Mouse (Mus musculus) embryonic facial prominence, embryonic 14.5 days (tissue): Measurements from ENCODE around the gene Cops4. TPM values are rescaled to one million over a fixed set of nuclear protein-coding genes. Genes with fewer than 3 reads are reported as not detected.

Source experiments
- ATAC-seq: fragments of 200-750 bp; cut with Nextera tagmentation; 2 replicates; pipeline ENCODE4 v1.8.0; 2017; ENCODE audit warnings: low read depth, moderate number of reproducible peaks, moderate TSS enrichment
- DNase-seq: peaks from one replicate; pipeline ENCODE4 v3.0.0-alpha.2; 2015; ENCODE audit warnings: low spot score
- H3K27ac ChIP-seq: fragments of 300-500 bp; sonication (generic); replicated peaks from 2 replicates; pipeline ENCODE4 v1.5.1; 2014; ENCODE audit warnings: low read depth, mild to moderate bottlenecking, low read length, moderate library complexity
- H3K27me3 ChIP-seq: fragments of 300-500 bp; sonication (generic); replicated peaks from 2 replicates; pipeline ENCODE4 v1.6.1; 2014; ENCODE audit warnings: low read length; ENCODE audit not compliant: control insufficient read depth, insufficient read depth
- H3K36me3 ChIP-seq: fragments of 300-500 bp; sonication (generic); 2 replicates; pipeline ENCODE4 v1.6.1; 2014; ENCODE audit warnings: low read length, mixed read lengths; ENCODE audit not compliant: control insufficient read depth, insufficient read depth
- H3K4me1 ChIP-seq: fragments of 300-500 bp; sonication (generic); 2 replicates; pipeline ENCODE4 v1.6.1; 2014; ENCODE audit warnings: antibody characterized with exemption, low read length; ENCODE audit not compliant: control insufficient read depth, insufficient read depth
- H3K4me2 ChIP-seq: fragments of 300-500 bp; sonication (generic); 2 replicates; pipeline ENCODE4 v1.6.1; 2014; ENCODE audit warnings: low read depth, mild to moderate bottlenecking, low read length, moderate library complexity, mixed read lengths
- H3K4me3 ChIP-seq: fragments of 300-500 bp; sonication (generic); 2 replicates; pipeline ENCODE4 v1.5.1; 2014; ENCODE audit warnings: low read depth, mild to moderate bottlenecking, low read length
- H3K9ac ChIP-seq: fragments of 300-500 bp; sonication (generic); 2 replicates; pipeline ENCODE4 v1.6.1; 2014; ENCODE audit warnings: low read depth, mild to moderate bottlenecking, low read length, moderate library complexity, mixed read lengths
- H3K9me3 ChIP-seq: fragments of 300-500 bp; sonication (generic); 2 replicates; pipeline ENCODE4 v1.6.1; 2016; ENCODE audit warnings: low read length; ENCODE audit not compliant: control insufficient read depth
- WGBS: fragments of 180-500 bp; shearing (Covaris S2); extraction: QIAGEN DNeasy Blood & Tissue Kit; methylation state at CpG from one replicate; pipeline ENCODE4 v1.1.7; 2014; 5-methylcytosine and 5-hydroxymethylcytosine counted together
- polyA plus RNA-seq: library from polyadenylated mRNA; unstranded; fragments of >200 nt; fragmentation: Nextera tagmentation; extraction: Ambion mirVana; gene quantifications from 2 replicates; pipeline ENCODE4 v1.2.1, GENCODE M21; 2014

Cops4 gene
- polyA plus RNA-seq, 1 experiment from 2014 or later = 178 TPM

- H3K9me3 ChIP-seq = no peaks in the 10 kb centered on the region
- ATAC-seq (peak; percentile 81), DNase-seq (peak; percentile 84)
- peak overlapping the region; percentile 72 for H3K27ac ChIP-seq
- H3K9ac ChIP-seq = peak overlapping the region; percentile 84
- H3K4me1 ChIP-seq = peaks cover 21% of the 10 kb centered on the region
- no peaks in the 10 kb centered on the region for H3K27me3 ChIP-seq
- WGBS = under 1% methylated on average over 34 of the region's 46 CpGs
- H3K4me2 ChIP-seq = peak overlapping the region; percentile 94
- no peaks in the 10 kb centered on the region for H3K36me3 ChIP-seq
- H3K4me3 ChIP-seq = peak overlapping the region; percentile 88
Observed at GRCm38 (mm10) chr5:100498436-100499180, 19.5 kb upstream of the Cops4 start.

DNA sequence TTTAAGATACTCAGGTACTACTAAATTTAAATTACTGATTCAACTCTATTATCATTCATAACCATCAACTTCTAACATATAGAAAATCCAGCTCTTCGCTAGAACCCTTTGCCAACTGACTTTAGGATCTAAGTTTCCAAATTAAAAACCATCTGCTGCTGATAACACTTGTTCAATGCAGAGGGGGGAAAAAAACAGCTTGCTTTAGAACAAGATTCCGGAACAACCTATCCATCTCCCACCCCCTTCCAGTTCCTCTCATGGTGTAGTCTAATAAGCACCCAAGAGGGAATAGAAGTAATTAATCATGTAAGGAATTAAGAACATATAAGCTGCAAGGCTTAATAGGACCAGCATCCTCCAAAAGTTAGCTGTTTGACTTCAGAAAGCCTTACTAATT lies 18.9 kb upstream of the Cops4 start:
- Histone ChIP-seq H3K9me3 (no peaks in the 10 kb centered on the region), H3K4me1 (peaks cover 21% of the 10 kb centered on the region), H3K27ac (no peak overlapping the region), H3K4me3 (peak overlapping the region; percentile 88), H3K9ac (peak overlapping the region; percentile 66; the same call in 1 of the 2 replicates), H3K4me2 (peak overlapping the region; percentile 94), H3K27me3 (no peaks in the 10 kb centered on the region), H3K36me3 (no peaks in the 10 kb centered on the region)
- ATAC-seq (no peak), DNase-seq (no peak)
- WGBS = 19% methylated on average over 2 of the region's 2 CpGs

GRCm38 (mm10) chr5:100499831-100500304 lies 18.2 kb upstream of the Cops4 start:
- Histone ChIP-seq H3K27me3 (no peaks in the 10 kb centered on the region), H3K36me3 (no peaks in the 10 kb centered on the region), H3K4me2 (peak overlapping the region; percentile 94), H3K9ac (peak overlapping the region; percentile 66), H3K27ac (peak overlapping the region; percentile 58; the same call in 1 of the 2 replicates), H3K4me1 (peaks cover 21% of the 10 kb centered on the region), H3K4me3 (peak overlapping the region; percentile 88), H3K9me3 (no peaks in the 10 kb centered on the region)
- DNase-seq (peak; percentile 37), ATAC-seq (peak; percentile 7; the same call in 1 of the 2 replicates)
- under 1% methylated on average over 25 of the region's 41 CpGs for whole genome bisulfite sequencing

- Histone ChIP-seq H3K4me3 (peak within 1 kb of the TSS; percentile 88), H3K27ac (peak within 1 kb of the TSS; percentile 58; the same call in 1 of the 2 replicates), H3K4me2 (peak within 1 kb of the TSS; percentile 94), H3K4me1 (peaks cover 21% of the 10 kb centered on the region), H3K9me3 (no peaks in the 10 kb centered on the region), H3K9ac (peak within 1 kb of the TSS; percentile 66), H3K36me3 (no peaks in the 10 kb centered on the region), H3K27me3 (no peaks in the 10 kb centered on the region)
- DNase-seq (peak; percentile 97), ATAC-seq (peak; percentile 95)
- WGBS = under 1% methylated on average over 12 of the region's 60 CpGs
Observed at GRCm38 (mm10) chr5:100500458-100500961, 17.6 kb upstream of the Cops4 start, which contains the start of gene Lin54. Gene Lin54, minus strand, starts transcription at chr5:100500639.

DNA sequence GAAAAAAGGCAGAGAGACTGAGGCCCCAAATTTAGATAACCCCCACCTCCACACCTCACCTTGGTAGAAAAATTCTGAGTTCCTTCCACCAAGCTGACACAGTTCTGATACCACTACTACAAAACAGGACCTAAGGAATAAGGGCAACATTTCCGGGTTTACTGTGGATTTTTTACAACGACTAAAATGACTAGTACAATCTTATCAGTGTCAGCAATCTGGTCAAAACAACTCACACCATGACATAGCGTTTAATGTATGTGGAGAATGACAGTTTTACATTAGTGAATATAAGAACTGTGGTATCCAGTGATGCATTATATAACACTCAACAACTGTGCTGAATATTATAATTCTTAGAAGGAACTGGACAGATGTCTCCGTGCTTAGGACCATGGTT lies 16.8 kb upstream of the Cops4 start:
- ATAC-seq (no peak), DNase-seq (no peak)
- Histone ChIP-seq H3K9ac (no peak overlapping the region), H3K4me3 (no peak overlapping the region), H3K9me3 (no peaks in the 10 kb centered on the region), H3K4me1 (peaks cover 21% of the 10 kb centered on the region), H3K4me2 (peak overlapping the region; percentile 94; the same call in 1 of the 2 replicates), H3K36me3 (no peaks in the 10 kb centered on the region), H3K27me3 (no peaks in the 10 kb centered on the region), H3K27ac (no peak overlapping the region)
- WGBS = 76% methylated on average over 4 of the region's 4 CpGs

- H3K36me3 ChIP-seq = no peaks in the 10 kb centered on the region
- no peak overlapping the region for H3K27ac ChIP-seq
- H3K27me3 ChIP-seq = no peaks in the 10 kb centered on the region
- no peak overlapping the region for H3K4me2 ChIP-seq
- no peaks in the 10 kb centered on the region for H3K9me3 ChIP-seq
- H3K9ac ChIP-seq = no peak overlapping the region
- DNase-seq (no peak), ATAC-seq (no peak)
- H3K4me1 ChIP-seq = no peaks in the 10 kb centered on the region
- 72% methylated on average over 11 of the region's 11 CpGs for WGBS
- no peak overlapping the region for H3K4me3 ChIP-seq
Observed at GRCm38 (mm10) chr5:100509247-100509646, 8.9 kb upstream of the Cops4 start.

DNA sequence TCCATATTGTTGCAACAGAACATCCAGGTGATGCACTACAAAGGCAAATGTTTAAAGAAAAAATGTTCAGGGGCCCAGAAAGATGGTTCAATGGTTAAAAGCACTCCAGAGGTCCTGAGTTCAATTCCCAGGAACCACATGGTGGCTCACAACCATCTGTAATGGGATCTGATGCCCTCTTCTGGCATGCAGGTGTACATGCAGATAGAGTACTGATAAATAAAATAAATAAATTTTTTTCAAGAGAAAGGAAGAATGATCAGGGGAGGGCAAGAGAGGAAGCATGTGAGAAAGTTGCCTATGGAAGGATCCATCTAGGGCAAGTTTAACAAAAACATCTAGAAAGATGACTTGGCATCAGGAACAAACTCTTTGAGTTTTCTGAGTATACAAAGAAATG lies 5.5 kb upstream of the Cops4 start:
- Histone ChIP-seq H3K9me3 (no peaks in the 10 kb centered on the region), H3K27me3 (no peaks in the 10 kb centered on the region), H3K4me1 (peaks cover 3% of the 10 kb centered on the region; the same call in 1 of the 2 replicates), H3K4me3 (no peak overlapping the region), H3K36me3 (no peaks in the 10 kb centered on the region), H3K27ac (no peak overlapping the region), H3K9ac (no peak overlapping the region), H3K4me2 (no peak overlapping the region)
- no peak for ATAC-seq
- DNase-seq = no peak

GRCm38 (mm10) chr5:100519027-100519411 lies 910 bp downstream of the Cops4 start:
- Histone ChIP-seq H3K4me2 (peak overlapping the region; percentile 76), H3K9me3 (no peaks in the 10 kb centered on the region), H3K27me3 (no peaks in the 10 kb centered on the region), H3K9ac (peak overlapping the region; percentile 89), H3K36me3 (peaks cover 7% of the 10 kb centered on the region; the same call in 1 of the 2 replicates), H3K27ac (peak overlapping the region; percentile 85; the same call in 1 of the 2 replicates), H3K4me3 (peak overlapping the region; percentile 76), H3K4me1 (peaks cover 11% of the 10 kb centered on the region; the same call in 1 of the 2 replicates)
- no peak for ATAC-seq
- WGBS = 9% methylated on average over 5 of the region's 5 CpGs
- DNase-seq = no peak
